Mouse (Mus musculus): ENCODE measurements at regions not wholly inside any gene's neighbourhood (a gene's known extent, or its start where the extent isn't known, plus 50 kb on each side); places are given as distances from the start of the nearest gene placed in this dataset.

DNA sequence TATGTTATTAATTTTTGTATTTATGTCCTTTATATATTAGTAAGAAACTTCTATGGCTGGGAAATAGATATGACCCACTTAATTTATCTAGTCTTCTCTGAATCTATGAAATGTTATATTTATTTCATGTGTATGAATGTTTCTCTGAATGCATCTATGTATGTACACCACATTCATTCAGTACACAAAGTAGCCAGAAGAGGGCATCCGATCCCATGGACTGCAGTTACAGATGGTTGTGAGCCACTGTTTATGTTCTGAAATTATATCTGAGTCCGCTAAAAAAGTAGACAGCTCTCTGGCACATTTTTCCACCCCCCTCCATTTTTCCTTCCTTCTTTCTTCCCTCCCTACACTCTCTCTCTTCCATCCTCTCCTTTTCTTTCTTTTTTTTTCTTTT lies 557.8 kb upstream of the Arpp21 start:
- no peak for DNase-seq (ENCODE audit: low spot score in 2 of 2)

DNA sequence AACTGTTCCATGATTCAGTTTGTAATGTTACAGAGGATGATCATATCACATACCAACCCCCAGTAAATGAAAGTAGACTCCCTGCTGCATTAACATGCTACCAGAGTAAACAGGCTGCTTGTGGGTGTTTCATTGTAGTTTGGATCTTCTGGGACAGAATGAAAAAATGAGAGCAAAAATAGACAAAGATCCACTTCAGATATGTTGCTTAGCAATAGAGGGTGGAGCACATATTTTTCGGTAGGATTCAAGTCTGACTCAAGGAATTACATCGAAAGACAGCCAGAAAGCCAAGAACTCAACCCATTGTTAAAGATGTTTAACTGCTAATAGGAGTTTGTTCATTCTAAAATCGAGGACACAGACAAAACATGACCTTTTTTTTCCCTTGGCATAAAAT lies 536.2 kb upstream of the Arpp21 start:
- no peak for DNase-seq (ENCODE audit: low spot score in 2 of 2)

DNA sequence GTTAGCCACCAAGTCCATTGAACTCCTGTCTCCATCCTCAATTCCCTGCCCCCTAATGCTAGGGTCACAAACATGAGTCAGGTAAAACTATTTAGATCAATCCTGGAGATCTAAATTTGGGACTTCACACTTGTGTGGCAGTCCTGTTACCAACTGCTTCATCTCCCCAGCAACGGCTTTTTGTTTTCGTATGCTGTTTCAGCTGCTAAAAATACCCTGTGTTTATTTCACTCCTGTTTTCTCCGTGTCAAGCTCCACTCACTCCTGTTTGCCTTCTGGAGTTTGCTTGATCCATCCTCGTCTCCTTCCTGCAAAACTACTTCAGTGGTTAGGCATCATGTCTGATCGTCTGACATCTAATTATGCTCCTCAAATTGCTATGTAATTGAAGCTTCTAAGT lies 508.9 kb upstream of the Arpp21 start:
- no peak for DNase-seq (ENCODE audit: low spot score in 2 of 2)

DNA sequence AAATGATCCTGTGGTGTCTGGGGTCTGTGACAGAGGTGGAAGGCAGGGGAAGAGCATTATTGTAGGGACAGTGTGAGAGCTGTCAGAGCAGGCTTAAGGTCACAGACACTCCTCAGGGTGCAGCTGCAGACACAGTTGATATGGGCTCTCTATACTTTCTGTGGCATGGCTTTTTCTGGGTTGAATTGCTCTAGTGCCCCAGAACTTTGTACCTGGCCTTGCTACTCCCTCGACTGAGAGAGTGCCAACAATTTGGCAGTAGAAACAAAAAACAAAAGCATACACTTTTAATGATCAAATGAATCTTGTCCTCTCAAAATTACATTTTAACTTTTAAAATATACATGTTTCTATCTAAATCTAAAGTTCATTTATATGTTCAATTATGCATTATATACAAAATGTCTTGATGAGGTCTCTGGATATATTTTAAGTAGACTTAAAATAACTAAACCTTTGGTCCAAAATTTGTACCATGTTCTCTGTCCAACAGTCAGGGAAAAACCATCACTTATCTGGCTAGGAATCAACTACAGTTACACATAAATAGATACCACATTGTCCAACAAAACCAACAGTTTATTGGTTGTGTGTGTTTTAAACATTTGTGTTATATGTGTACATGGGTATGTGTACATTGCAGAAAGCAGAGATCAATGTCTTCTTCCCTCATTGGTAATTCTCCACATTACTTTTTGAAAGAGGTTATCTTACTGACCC lies 508.3 kb upstream of the Arpp21 start:
- no peak for DNase-seq (ENCODE audit: low spot score in 2 of 2)

DNA sequence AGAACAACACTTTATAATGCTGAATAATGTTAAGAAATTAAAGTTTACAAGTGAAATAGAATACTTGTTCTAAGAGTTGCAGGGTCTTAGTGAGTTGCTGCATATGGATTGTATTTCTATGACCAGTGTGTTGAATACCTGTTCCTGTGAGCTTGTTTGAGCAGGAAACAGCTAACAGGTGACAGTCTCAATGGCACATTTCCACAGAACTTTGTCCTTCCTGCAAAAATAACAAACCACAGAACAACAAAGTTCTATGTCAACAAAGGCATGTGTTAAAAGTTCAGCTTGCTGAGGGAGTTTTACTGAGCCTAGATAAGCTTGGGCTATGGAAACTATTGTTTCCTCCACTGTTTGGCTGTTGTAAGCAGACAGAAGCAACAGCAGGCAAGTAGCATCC lies 500.0 kb upstream of the Arpp21 start:
- DNase-seq (ENCODE audit: low spot score in 2 of 2): no peak

DNA sequence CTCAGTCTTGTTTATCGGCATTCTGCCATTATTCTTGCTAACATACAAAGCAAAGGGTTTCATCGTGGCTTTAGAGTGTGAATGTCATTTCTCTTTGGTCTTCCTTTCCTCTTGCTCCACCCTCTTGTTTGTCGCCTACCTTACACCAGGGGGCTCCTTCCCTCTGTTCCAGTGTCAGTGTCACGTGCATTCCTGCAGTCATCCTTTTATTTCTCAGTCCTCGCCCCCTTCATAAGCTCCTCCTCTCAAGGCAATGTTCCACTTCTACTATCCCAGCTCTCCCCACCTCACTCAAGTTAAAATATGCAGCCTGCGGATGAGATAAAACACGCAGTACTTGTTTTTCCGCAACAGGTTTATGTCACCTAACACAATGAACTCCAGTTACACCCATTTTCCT lies 489.8 kb upstream of the Arpp21 start:
- DNase-seq (ENCODE audit: low spot score in 2 of 2): no peak

DNA sequence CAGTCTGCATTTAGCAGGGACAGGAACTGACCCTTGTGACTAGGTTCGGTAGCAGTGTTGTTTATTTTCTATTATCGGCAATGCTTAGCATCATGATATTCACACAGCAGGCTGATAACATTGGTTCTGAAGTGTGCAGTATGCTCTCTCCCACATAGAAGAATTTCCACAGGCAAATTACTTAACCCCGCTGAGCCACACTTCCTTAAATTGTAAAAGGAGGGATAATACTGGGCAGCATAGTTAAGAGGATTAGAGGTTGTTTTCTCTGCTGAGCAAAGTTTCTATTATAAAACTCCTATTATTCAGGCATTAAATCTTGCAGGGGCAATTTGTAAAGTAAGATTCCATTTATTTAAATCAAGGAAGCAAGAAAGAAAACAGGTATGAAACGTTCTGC lies 489.4 kb upstream of the Arpp21 start:
- DNase-seq (ENCODE audit: low spot score in 2 of 2): no peak

DNA sequence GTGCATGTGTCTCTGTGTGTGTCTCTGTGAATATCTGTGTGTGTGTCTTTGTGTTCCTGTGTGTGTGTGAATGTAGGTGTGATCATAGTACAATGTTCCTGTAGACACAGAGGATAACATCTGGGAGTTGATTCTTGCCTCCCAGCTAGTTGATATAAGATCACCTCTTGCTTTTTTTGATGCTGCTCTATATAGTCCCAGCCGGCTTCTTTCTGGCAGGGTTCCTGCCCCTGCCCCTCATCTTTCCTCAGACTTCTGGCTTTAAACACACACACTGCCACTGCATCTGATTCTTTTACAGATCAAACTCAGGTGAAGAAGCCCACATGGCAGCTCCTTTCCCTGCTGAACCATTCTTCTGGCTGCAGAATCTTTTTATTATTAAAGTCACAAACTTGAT lies 487.6 kb upstream of the Arpp21 start:
- no peak for DNase-seq (ENCODE audit: low spot score in 2 of 2)

DNA sequence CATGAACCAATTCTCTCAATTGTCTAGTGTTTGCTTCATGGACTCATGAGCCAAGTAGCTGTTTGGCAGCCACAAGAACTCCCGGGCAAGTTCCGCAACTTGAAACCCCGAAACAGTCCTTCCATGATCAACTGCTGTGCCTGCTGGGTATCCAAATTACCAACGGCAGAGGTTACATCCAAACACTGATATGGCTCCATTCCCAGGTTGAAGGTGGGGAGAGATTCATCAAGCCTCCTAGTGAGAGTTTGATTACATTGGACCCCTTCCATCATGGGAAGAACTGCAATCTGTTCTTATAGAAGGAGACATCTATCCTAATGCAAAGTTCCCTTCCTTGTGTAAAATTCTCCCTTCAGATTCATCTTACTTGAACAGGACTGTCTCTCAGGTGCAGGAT lies 486.8 kb upstream of the Arpp21 start:
- no peak for DNase-seq (ENCODE audit: low spot score in 2 of 2)

DNA sequence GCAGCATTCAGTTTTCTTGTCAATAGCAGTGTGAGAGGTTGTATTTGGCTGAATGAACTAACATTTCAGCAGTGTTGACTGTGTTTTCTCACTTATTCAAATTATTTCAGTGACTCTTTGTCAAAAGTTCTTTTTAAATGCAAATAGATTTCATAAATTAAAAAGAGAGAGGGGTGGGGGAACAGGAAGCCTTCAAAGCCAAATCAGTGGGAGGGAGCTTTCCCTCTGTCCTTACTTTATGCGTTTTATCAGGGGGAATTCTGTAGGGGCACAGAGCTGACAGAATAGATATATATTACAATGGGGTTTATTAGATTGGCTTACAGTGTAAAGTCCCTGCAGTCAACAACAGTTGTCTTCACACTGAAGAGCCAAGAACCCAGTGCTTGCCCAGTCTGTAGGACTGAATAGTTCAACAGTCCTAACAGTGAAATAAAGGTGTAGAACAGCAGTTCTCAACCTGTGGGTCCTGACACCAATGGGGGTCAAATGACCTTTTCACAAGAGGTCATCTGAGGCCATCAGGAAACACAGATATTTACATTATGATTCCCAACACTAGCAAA lies 479.5 kb upstream of the Arpp21 start:
- DNase-seq (ENCODE audit: low spot score in 2 of 2): no peak

DNA sequence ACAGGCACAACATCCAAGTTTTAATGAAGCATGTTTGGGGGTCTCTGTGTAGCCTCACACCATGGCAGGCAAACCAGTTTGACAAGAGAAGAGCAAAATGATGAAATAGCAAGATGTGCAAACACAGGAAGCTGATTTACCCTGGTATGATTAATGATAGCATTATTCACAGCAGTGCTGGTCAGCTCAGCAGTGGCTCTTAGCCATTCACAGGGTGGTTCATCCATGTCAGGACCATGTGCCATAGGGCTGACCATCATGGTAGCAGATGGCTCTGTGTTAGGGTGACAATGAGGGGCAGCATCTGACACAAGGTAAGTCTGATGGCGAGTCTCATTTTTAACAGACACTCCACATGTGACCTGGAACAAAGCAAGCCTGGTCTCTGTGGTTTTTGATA lies 443.1 kb upstream of the Arpp21 start:
- no peak for DNase-seq (ENCODE audit: low spot score in 2 of 2)

DNA sequence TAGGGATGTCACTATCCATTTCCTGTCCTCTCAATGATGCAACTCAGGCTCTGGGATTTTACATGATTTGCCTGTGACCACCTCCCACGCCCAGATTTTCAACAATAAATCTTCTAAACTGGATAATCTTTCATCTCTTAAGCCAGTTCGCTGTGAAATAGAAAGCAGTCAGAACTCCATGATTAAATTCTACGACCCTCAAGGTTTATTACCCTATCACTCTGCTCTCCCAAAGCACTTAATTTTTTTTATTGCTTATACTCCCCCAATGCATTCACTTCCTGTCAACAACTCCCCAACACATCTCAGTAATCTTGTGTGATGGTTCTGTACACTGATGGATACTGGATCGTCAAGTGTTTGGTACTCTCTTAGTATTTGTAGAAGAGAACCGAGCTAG lies 439.5 kb upstream of the Arpp21 start:
- DNase-seq (ENCODE audit: low spot score in 2 of 2): no peak
